Mouse (Mus musculus) kidney, embryonic 14.5 days (tissue): Measurements from ENCODE around the gene Sema6b. TPM values are rescaled to one million over a fixed set of nuclear protein-coding genes. Genes with fewer than 3 reads are reported as not detected.

Experiments used
- microRNA-seq: library from miRNA; unstranded; fragments of <30 nt; microRNA quantifications from one replicate; pipeline ENCODE4, GENCODE M21; 2016
- polyA plus RNA-seq: library from polyadenylated mRNA; unstranded; fragments of >200 nt; fragmentation: Nextera tagmentation; extraction: Ambion mirVana; gene quantifications from 2 replicates; pipeline ENCODE4 v1.2.1, GENCODE M21; 2014

Gene Sema6b
- polyA plus RNA-seq, 1 experiment from 2014 or later, result 1.4 TPM

Small RNA genes within 50 kb of the gene (microRNA-seq; reads per million reads assigned to microRNA genes)
- not detected for gene Gm44397

Other genes with a start within 250 kb of the Sema6b start
- gene Zfp959, start 248.2 kb downstream of the Sema6b start, polyA plus RNA-seq, result 17.9 and 19.4 TPM in 2 replicates
- gene Zfp119b, start 190.8 kb downstream of the Sema6b start, polyA plus RNA-seq, result 6.8 and 6.9 TPM in 2 replicates
- 2.0 and 2.2 TPM in 2 replicates for gene Ebi3, start 187.7 kb downstream of the Sema6b start, polyA plus RNA-seq
- gene Yju2, start 181.2 kb downstream of the Sema6b start, polyA plus RNA-seq, result 24.3 and 27.9 TPM in 2 replicates
- 22.3 and 27.0 TPM in 2 replicates for gene Shd, start 169.9 kb downstream of the Sema6b start, polyA plus RNA-seq
- gene Fsd1, start 153.8 kb downstream of the Sema6b start, polyA plus RNA-seq, result 20.7 and 25.7 TPM in 2 replicates
- gene Stap2, start 134.8 kb downstream of the Sema6b start, polyA plus RNA-seq, result 13.7 and 14.6 TPM in 2 replicates
- gene Mpnd, start 134.6 kb downstream of the Sema6b start, polyA plus RNA-seq, result 110 and 112 TPM in 2 replicates
- gene Sh3gl1, start 103.7 kb downstream of the Sema6b start, polyA plus RNA-seq, result 145 and 155 TPM in 2 replicates
- gene Chaf1a, start 99.9 kb downstream of the Sema6b start, polyA plus RNA-seq, result 14.1 and 25.4 TPM in 2 replicates
- 34.4 and 42.8 TPM in 2 replicates for gene Ubxn6, start 65.3 kb downstream of the Sema6b start, polyA plus RNA-seq
- gene Hdgfl2, start 60.7 kb downstream of the Sema6b start, polyA plus RNA-seq, result 85.1 and 118 TPM in 2 replicates
- 0.08 and 0.17 TPM in 2 replicates for gene Plin4, start 30.5 kb downstream of the Sema6b start, polyA plus RNA-seq
- gene Plin5, start 22.7 kb downstream of the Sema6b start, polyA plus RNA-seq, result 1.1 and 1.3 TPM in 2 replicates
- gene Lrg1, start 18.3 kb downstream of the Sema6b start, polyA plus RNA-seq, result not detected in 2 replicates
- 11.4 and 11.8 TPM in 2 replicates for gene Tnfaip8l1, start 22.1 kb upstream of the Sema6b start, polyA plus RNA-seq
- gene Mydgf, start 43.6 kb upstream of the Sema6b start, polyA plus RNA-seq, result 80.5 and 89.2 TPM in 2 replicates
- gene Dpp9, start 78.6 kb upstream of the Sema6b start, polyA plus RNA-seq, result 31.5 and 40.3 TPM in 2 replicates
- gene Fem1a, start 116.5 kb upstream of the Sema6b start, polyA plus RNA-seq, result 10.5 and 14.3 TPM in 2 replicates
- 4.1 and 7.2 TPM in 2 replicates for gene Ticam1, start 136.4 kb upstream of the Sema6b start, polyA plus RNA-seq
- 65.2 and 68.7 TPM in 2 replicates for gene Plin3, start 152.5 kb upstream of the Sema6b start, polyA plus RNA-seq
- not detected in 2 replicates for gene Arrdc5, start 159.9 kb upstream of the Sema6b start, polyA plus RNA-seq
- 104 and 143 TPM in 2 replicates for gene Uhrf1, start 163.0 kb upstream of the Sema6b start, polyA plus RNA-seq
- gene Kdm4b, start 185.7 kb upstream of the Sema6b start, polyA plus RNA-seq, result 22.9 and 33.3 TPM in 2 replicates